Mouse (Mus musculus) midbrain, embryonic 15.5 days (tissue): ENCODE data around the gene Romo1. TPM values are rescaled to one million over a fixed set of nuclear protein-coding genes. Genes with fewer than 3 reads are reported as not detected.
A peak's percentile ranks its signal among the peaks of the same experiment; 100 is the strongest.
"Not testable (repeated sequence)": the region's sequence is repeated elsewhere in the genome, so short reads cannot be mapped to it uniquely, and the experiment has no call there.

Experiments
- ATAC-seq: fragments of 200-750 bp; cut with Nextera tagmentation; replicated peaks from 2 replicates; pipeline ENCODE4 v1.8.0; 2017; ENCODE audit warnings: moderate TSS enrichment
- H3K27ac ChIP-seq: fragments of 300-500 bp; sonication (generic); 2 replicates; pipeline ENCODE4 v1.5.1; 2015; ENCODE audit warnings: mild to moderate bottlenecking, inconsistent platforms
- H3K27me3 ChIP-seq: fragments of 300-500 bp; sonication (generic); replicated peaks from 2 replicates; pipeline ENCODE4 v1.6.1; 2015; ENCODE audit warnings: inconsistent platforms
- H3K36me3 ChIP-seq: fragments of 300-500 bp; sonication (generic); replicated peaks from 2 replicates; pipeline ENCODE4 v1.6.1; 2015; ENCODE audit warnings: inconsistent platforms
- H3K4me1 ChIP-seq: fragments of 300-500 bp; sonication (generic); 2 replicates; pipeline ENCODE4 v1.6.1; 2015; ENCODE audit warnings: inconsistent platforms
- H3K4me2 ChIP-seq: fragments of 300-500 bp; sonication (generic); 2 replicates; pipeline ENCODE4 v1.6.1; 2015; ENCODE audit warnings: inconsistent platforms, mild to moderate bottlenecking, moderate library complexity
- H3K4me3 ChIP-seq: fragments of 300-500 bp; sonication (generic); 2 replicates; pipeline ENCODE4 v1.5.1; 2015; ENCODE audit warnings: mild to moderate bottlenecking, inconsistent platforms
- H3K9ac ChIP-seq: fragments of 300-500 bp; sonication (generic); 2 replicates; pipeline ENCODE4 v1.6.1; 2015; ENCODE audit warnings: mild to moderate bottlenecking, inconsistent platforms
- H3K9me3 ChIP-seq: fragments of 300-500 bp; sonication (generic); 2 replicates; pipeline ENCODE4 v1.6.1; 2016; ENCODE audit warnings: inconsistent platforms
- WGBS: fragments of 180-500 bp; shearing (Covaris S2); methylation state at CpG from one replicate; pipeline ENCODE4 v1.1.7; 2015; ENCODE audit warnings: mixed read lengths; 5-methylcytosine and 5-hydroxymethylcytosine counted together
- polyA plus RNA-seq: library from polyadenylated mRNA; unstranded; fragments of >200 nt; fragmentation: Nextera tagmentation; extraction: Ambion mirVana; gene quantifications from 2 replicates; pipeline ENCODE4 v1.2.1, GENCODE M21; 2015

Romo1 gene
- polyA plus RNA-seq, 1 experiment from 2014 or later: 400 TPM

DNA sequence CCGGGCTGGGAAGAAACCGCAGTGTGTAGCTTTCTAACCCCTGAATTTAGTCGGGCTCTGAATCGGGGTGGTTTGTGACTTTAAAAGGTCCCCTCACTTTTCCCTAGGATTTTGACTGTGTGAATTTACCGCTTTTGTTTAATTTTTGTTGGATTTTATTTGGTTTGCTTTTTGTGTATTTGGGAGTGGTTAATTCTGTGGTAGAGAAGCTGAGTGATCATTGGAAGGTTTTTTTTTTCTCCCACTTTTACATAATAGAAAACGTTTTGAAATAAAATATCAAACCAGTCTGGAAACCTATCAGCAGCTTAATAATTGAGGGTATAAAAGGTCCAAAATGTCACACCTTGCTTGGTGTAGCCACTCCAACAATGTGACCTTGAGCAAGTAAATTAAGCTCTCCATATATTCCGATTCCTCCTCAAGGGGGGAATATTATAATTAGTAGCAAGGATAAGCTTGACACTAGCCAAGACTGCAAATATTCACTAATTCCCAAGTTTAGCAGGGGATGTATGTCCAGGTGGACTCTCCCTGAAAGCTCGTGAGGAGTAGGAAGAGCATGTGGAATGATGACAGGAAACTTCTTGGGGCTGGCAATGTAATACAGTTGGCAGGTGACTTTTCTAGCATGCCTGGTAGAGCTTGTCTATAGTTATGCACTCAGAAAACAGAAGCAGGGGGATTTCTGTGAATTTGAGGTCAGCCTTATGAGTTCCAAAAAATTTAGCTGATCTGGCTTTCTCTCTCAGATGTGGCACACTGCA, 37.2 kb downstream of the Romo1 start:
- Histone ChIP-seq H3K9ac (peak overlapping the region; percentile 67), H3K27me3 (no peaks in the 10 kb centered on the region), H3K4me1 (peaks cover 31% of the 10 kb centered on the region), H3K36me3 (peaks cover 9% of the 10 kb centered on the region; the same call in 1 of the 2 replicates), H3K9me3 (no peaks in the 10 kb centered on the region), H3K4me3 (peak overlapping the region; percentile 93), H3K27ac (peak overlapping the region; percentile 94), H3K4me2 (peak overlapping the region; percentile 50)
- 9% methylated on average over 8 of the region's 8 CpGs for WGBS
- ATAC-seq: no peak

DNA sequence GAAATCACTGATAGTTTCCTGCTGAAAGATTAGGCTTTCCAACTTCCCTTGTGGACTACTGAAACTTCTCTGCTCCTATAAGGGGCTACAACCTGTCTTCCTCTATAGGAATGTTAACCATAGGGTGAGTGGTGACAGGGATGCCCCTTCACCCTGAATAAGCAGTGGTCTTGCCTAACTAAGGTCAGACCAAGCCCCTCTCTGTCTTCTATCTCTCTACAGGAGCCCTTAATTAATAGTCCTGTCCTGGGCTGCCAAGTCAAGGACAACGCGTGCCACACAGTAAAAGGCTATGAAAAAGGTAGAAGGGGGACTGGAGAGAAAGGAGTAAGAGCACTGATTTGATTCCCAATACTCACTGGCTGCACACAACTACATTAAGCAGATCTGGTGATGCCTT, 37.8 kb downstream of the Romo1 start:
- Histone ChIP-seq H3K9me3 (no peaks in the 10 kb centered on the region), H3K4me1 (peaks cover 29% of the 10 kb centered on the region), H3K27me3 (no peaks in the 10 kb centered on the region), H3K9ac (no peak overlapping the region), H3K4me3 (peak overlapping the region; percentile 93; the same call in 1 of the 2 replicates), H3K4me2 (peak overlapping the region; percentile 50; the same call in 1 of the 2 replicates), H3K36me3 (peaks cover 7% of the 10 kb centered on the region; the same call in 1 of the 2 replicates), H3K27ac (peak overlapping the region; percentile 94)
- ATAC-seq: no peak
- WGBS: 83% methylated on average over 2 of the region's 2 CpGs

DNA sequence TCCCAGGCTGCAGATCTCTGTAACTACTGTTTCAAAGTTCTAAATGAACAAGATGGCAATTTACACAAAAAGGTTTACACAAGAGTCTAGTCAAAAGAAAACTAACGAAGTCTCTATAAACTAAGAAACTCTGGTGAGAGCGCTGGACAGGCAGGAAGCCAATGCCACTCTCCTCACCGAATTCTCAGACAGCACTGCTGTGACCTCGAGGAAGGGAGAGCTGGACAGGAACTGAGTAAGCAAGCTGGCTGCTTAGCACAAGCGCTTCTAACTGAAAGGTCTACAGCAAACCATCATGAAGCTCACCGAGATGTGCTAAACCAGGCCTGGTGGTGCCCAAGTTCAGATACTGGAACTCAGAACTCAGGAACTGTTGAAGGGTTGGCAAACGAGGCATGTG, 45.4 kb downstream of the Romo1 start:
- H3K9ac ChIP-seq, H3K27ac ChIP-seq, ATAC-seq, H3K4me3 ChIP-seq, H3K4me2 ChIP-seq, H3K27me3 ChIP-seq, H3K9me3 ChIP-seq, H3K36me3 ChIP-seq, H3K4me1 ChIP-seq: not testable (repeated sequence)
- 83% methylated on average over 7 of the region's 7 CpGs for WGBS

DNA sequence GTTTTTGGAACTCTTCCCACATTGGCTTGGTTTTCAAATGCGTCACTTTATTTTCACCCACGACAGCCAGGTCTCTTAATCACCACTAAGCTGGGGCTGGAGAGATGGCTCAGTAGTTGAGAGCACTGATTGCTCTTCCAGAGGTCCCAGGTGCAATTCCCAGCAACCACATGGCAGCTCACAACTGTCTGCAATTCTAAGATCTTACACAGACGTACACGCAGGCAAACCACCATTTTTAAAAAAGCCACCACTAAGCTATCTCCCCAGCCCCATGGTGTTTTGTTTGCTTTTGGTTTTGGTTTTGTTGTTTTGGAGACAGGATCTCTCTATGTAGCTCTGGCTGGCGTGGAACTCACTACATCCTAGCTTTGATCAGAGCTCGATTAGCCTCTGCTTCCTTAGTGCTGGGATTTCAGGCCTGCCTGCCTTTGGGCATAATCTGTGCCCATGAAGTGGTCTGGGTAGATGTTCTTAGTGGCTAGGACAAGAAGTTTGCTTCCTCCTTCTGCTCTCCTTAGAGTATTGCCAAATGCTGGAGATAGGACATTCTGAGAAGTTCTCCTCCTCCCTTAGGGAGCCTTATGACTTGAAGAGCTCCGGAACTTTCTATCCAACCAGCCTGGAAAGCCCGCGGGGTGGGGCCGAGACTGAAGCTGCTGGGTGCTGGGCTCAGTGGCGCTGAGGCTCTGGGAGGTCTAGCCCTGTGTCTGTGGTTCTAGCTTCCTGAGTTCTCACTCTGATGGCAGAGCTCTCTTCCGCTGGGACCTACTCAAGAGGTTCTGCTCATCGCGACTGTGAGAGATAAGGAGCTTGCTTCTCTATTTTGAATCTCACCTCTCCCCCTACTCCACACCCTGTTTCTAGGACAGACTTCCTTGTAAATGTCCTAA, 46.4 kb downstream of the Romo1 start:
- H3K27ac ChIP-seq: no peak overlapping the region
- no peak for ATAC-seq
- no peaks in the 10 kb centered on the region for H3K9me3 ChIP-seq
- H3K36me3 ChIP-seq: no peaks in the 10 kb centered on the region
- WGBS: 85% methylated on average over 14 of the region's 14 CpGs
- H3K9ac ChIP-seq: no peak overlapping the region
- no peak overlapping the region for H3K4me3 ChIP-seq
- no peak overlapping the region for H3K4me2 ChIP-seq
- no peaks in the 10 kb centered on the region for H3K4me1 ChIP-seq
- H3K27me3 ChIP-seq: no peaks in the 10 kb centered on the region

DNA sequence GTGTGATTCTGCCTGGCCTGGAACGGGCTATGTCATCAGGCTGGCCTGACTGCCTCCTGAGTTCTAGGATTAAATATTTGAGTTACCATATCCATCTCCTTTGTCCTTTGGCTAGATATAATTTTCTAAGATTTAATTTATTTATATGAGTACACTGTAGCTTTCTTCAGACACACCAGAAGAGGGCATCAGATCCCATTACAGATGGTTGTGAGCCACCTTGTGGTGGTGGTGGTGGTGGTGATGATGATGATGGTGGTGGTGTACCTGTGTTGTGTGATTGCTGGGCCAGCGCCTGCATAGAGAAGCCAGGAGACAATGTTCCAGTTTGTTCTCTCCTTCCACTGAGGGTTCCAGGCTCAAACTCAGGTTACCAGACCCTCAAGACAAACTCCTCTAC, 47.7 kb downstream of the Romo1 start:
- H3K4me1 ChIP-seq: peaks cover 7% of the 10 kb centered on the region; the same call in 1 of the 2 replicates
- no peak for ATAC-seq
- no peaks in the 10 kb centered on the region for H3K9me3 ChIP-seq
- H3K4me2 ChIP-seq: no peak overlapping the region
- no peaks in the 10 kb centered on the region for H3K36me3 ChIP-seq
- 94% methylated on average over 2 of the region's 2 CpGs for WGBS
- no peak overlapping the region for H3K9ac ChIP-seq
- H3K27me3 ChIP-seq: no peaks in the 10 kb centered on the region
- no peak overlapping the region for H3K4me3 ChIP-seq
- no peak overlapping the region for H3K27ac ChIP-seq

DNA sequence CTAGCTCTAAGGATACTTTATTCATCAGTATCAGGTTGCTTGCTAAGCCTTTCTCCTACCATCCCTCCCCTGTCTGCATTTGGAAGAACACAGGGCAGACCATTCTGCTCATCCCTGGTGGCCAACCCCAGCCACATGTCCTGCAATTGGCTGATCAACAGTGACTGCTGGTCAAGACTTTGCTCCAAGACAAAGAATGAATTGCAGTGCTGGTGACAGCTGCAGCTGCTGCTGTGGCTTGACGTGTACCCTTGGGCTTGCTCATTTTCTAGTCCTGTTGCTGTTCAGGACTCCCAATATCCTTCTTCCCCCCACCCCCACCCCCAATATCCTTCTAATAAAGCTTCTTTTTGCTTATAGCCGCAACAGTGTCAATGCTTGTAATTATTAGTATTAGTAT, 48.2 kb downstream of the Romo1 start:
- H3K27ac ChIP-seq: no peak overlapping the region
- no peaks in the 10 kb centered on the region for H3K27me3 ChIP-seq
- no peak for ATAC-seq
- peaks cover 7% of the 10 kb centered on the region; the same call in 1 of the 2 replicates for H3K4me1 ChIP-seq
- no peaks in the 10 kb centered on the region for H3K9me3 ChIP-seq
- H3K36me3 ChIP-seq: no peaks in the 10 kb centered on the region
- H3K9ac ChIP-seq: no peak overlapping the region
- 70% methylated on average over 2 of the region's 2 CpGs for WGBS
- no peak overlapping the region for H3K4me3 ChIP-seq
- H3K4me2 ChIP-seq: no peak overlapping the region

DNA sequence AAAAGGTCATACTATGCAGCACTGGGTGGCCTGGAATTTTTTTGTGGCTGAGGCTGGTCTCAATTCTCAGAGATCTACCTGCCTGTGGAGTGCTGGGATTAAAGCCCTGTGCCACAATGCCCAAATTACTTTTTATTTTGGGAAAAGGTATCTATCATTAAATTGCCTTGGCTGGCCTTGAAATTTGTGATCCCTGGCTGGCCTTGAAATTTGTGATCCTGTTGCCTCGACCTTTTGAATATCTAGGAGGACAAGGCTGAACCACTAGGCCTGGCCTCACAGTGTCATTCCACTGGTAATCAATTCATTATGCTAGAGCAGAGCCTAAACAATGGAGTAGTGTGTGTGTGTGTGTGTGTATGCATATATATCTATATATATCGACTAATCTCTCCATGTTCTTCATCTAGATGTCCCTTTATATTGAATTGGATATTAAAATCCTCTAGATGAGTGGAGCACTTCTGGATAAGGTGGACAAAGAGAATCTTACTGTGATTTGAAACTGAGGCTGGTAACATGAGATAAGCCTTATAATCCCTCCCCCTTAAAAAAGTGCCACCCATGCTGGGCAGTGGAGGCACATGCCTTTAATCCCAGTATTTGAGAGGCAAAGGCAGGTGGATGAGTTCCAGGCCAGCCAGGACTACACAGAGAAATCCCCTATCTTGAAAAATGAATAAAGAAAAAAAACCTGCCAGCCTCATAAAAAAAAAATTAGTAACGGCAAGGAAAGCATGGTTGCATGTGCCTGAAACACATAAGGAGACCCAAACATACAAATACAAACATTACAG, 49.4 kb downstream of the Romo1 start:
- Histone ChIP-seq H3K4me2 (no peak overlapping the region), H3K4me3 (no peak overlapping the region), H3K9me3 (no peaks in the 10 kb centered on the region), H3K36me3 (no peaks in the 10 kb centered on the region), H3K9ac (no peak overlapping the region), H3K27ac (no peak overlapping the region), H3K4me1 (peaks cover 16% of the 10 kb centered on the region), H3K27me3 (no peaks in the 10 kb centered on the region)
- no peak for ATAC-seq
- 77% methylated on average over 3 of the region's 3 CpGs for WGBS

DNA sequence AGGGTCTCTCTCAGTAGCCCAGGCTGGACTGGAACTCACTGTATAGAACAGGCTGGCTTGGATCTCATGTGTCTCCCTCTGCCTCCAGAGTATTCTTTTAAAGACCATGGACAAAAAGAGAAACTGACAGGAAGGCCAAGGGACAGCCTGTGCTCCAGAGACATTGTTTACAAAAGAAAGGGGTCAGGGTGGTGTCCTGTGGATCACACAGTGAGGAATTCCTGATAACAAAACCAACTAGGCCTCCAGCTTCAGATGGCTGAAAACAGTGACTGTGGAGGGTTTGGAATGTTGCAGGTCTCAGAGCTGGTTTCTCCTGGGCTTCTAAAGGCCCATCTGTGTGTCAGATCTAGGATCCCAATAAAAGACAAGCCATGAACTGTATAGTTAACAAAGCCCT, 50.7 kb downstream of the Romo1 start:
- no peak overlapping the region for H3K27ac ChIP-seq
- ATAC-seq: no peak
- no peak overlapping the region for H3K4me2 ChIP-seq
- no peak overlapping the region for H3K4me3 ChIP-seq
- no peak overlapping the region for H3K9ac ChIP-seq
- no peaks in the 10 kb centered on the region for H3K36me3 ChIP-seq
- peaks cover 27% of the 10 kb centered on the region for H3K4me1 ChIP-seq
- H3K27me3 ChIP-seq: no peaks in the 10 kb centered on the region
- no peaks in the 10 kb centered on the region for H3K9me3 ChIP-seq

Other genes starting within 250 kb of the Romo1 start
- 63.6 and 68.8 TPM in 2 replicates for gene Uqcc1, start 213.7 kb upstream of the Romo1 start, polyA plus RNA-seq
- gene Gm15557, start 203.3 kb upstream of the Romo1 start, polyA plus RNA-seq: not detected in 2 replicates
- gene Gdf5, start 198.7 kb upstream of the Romo1 start, polyA plus RNA-seq: 0.95 and 1.7 TPM in 2 replicates
- gene Cep250, start 187.6 kb upstream of the Romo1 start, polyA plus RNA-seq: 17.1 and 19.2 TPM in 2 replicates
- gene 6430550D23Rik, start 136.1 kb upstream of the Romo1 start, polyA plus RNA-seq: 1.4 and 1.9 TPM in 2 replicates
- gene Ergic3, start 136.0 kb upstream of the Romo1 start, polyA plus RNA-seq: 468 and 485 TPM in 2 replicates
- 0.13 TPM in 1 of 2 replicates, not detected in the other for gene Fer1l4, start 91.1 kb upstream of the Romo1 start, polyA plus RNA-seq
- 7.6 and 8.0 TPM in 2 replicates for gene Spag4, start 78.9 kb upstream of the Romo1 start, polyA plus RNA-seq
- 27.5 and 29.6 TPM in 2 replicates for gene Cpne1, start 32.1 kb upstream of the Romo1 start, polyA plus RNA-seq
- 25.8 and 26.6 TPM in 2 replicates for gene Rbm12, start 32.1 kb upstream of the Romo1 start, polyA plus RNA-seq
- gene Gm28036, start 16.9 kb upstream of the Romo1 start, polyA plus RNA-seq: 15.6 and 20.9 TPM in 2 replicates
- 35.4 and 35.8 TPM in 2 replicates for gene Nfs1, start 147 bp downstream of the Romo1 start, polyA plus RNA-seq
- 427 and 448 TPM in 2 replicates for gene Rbm39, start 36.2 kb downstream of the Romo1 start, polyA plus RNA-seq
- gene Phf20, start 52.4 kb downstream of the Romo1 start, polyA plus RNA-seq: 113 and 119 TPM in 2 replicates
- gene Cnbd2, start 168.3 kb downstream of the Romo1 start, polyA plus RNA-seq: 7.6 and 8.0 TPM in 2 replicates
- 91.9 and 98.4 TPM in 2 replicates for gene Scand1, start 168.7 kb downstream of the Romo1 start, polyA plus RNA-seq